Mouse (Mus musculus) layer of hippocampus, postnatal 10 days (tissue): Measurements from ENCODE around the gene Stk32c. TPM values are rescaled to one million over a fixed set of nuclear protein-coding genes. Genes with fewer than 3 reads are reported as not detected.

Source experiments
- DNase-seq, 2 experiments: peaks; one replicate each; pipeline ENCODE4 v3.0.0; 2021; ENCODE audit warnings: low spot score in 2 of 2
- long read RNA-seq: library from polyadenylated mRNA; stranded (forward); transcript quantifications from one replicate; pipeline ENCODE4 v2.0.0, GENCODE M21; 2023
- total RNA-seq, 2 experiments: library from RNA; stranded (reverse); gene quantifications; 2 replicates each; pipeline ENCODE4 v1.2.3; 2021

Stk32c gene
- total RNA-seq = 10 to 100 TPM; 57.8 to 65.0 TPM
- long read RNA-seq, partial matches to known transcripts = 2 of 3 reads
- long read RNA-seq, other reads (novel, unspliced or antisense) = 1 of 3 reads

GRCm38 (mm10) chr7:139212754-139213745 lies at the start of gene Stk32c, which contains the start of gene Lrrc27:
Gene Stk32c (minus strand): TSS chr7:139213307.
Gene Lrrc27 (plus strand): TSS chr7:139212988.
- DNase-seq = peak; percentile 94 to 96

- DNase-seq = no peak
These were observed 44.8 kb upstream of the Stk32c start for GRCm38 (mm10) chr7:139257752-139258542.

- DNase-seq = no peak
These were observed 41.5 kb upstream of the Stk32c start for GRCm38 (mm10) chr7:139254626-139255025.

GRCm38 (mm10) chr7:139253462-139253861 lies 40.4 kb upstream of the Stk32c start:
- no peak for DNase-seq

GRCm38 (mm10) chr7:139252986-139253385 lies 39.9 kb upstream of the Stk32c start:
- DNase-seq = no peak

- DNase-seq = no peak
These were observed 39.5 kb upstream of the Stk32c start for GRCm38 (mm10) chr7:139252566-139252965.

GRCm38 (mm10) chr7:139251881-139252301 lies 38.8 kb upstream of the Stk32c start:
- DNase-seq = no peak

GRCm38 (mm10) chr7:139249406-139250210 lies 36.5 kb upstream of the Stk32c start:
- no peak for DNase-seq

- DNase-seq = peak in 1 of 2 experiments; percentile 44
These were observed 35.7 kb upstream of the Stk32c start for GRCm38 (mm10) chr7:139248615-139249405.

- DNase-seq = peak; percentile 69 to 78
These were observed 34.9 kb upstream of the Stk32c start, which contains the start of gene Pwwp2b for GRCm38 (mm10) chr7:139247881-139248614. Gene Pwwp2b (plus strand): TSS chr7:139248482.

GRCm38 (mm10) chr7:139246931-139247880 lies 34.1 kb upstream of the Stk32c start:
- DNase-seq = peak; percentile 36 to 60

- no peak for DNase-seq
These were observed 33.0 kb upstream of the Stk32c start for GRCm38 (mm10) chr7:139246086-139246485.

- DNase-seq = no peak
These were observed 26.3 kb upstream of the Stk32c start for GRCm38 (mm10) chr7:139239432-139239831.

GRCm38 (mm10) chr7:139235651-139236358 lies 22.7 kb upstream of the Stk32c start:
- no peak for DNase-seq

GRCm38 (mm10) chr7:139234426-139235188 lies 21.5 kb upstream of the Stk32c start:
- DNase-seq = no peak

GRCm38 (mm10) chr7:139233714-139234113 lies 20.6 kb upstream of the Stk32c start:
- peak; percentile 92 to 95 for DNase-seq
